Mouse (Mus musculus) testis, adult 2 months (tissue): ENCODE data around the gene Ahnak. TPM values are rescaled to one million over a fixed set of nuclear protein-coding genes. Genes with fewer than 3 reads are reported as not detected.
A peak's percentile ranks its signal among the peaks of the same experiment; 100 is the strongest.

Source experiments
- H3K27ac ChIP-seq: fragments of 200-500 bp; 2 replicates; pipeline ENCODE4 v1.5.1; 2012; ENCODE audit warnings: low read depth, low read length; ENCODE audit not compliant: control insufficient read depth, insufficient read depth
- H3K27me3 ChIP-seq: fragments of 200-500 bp; 2 replicates; pipeline ENCODE4 v1.6.1; 2012; ENCODE audit warnings: mild to moderate bottlenecking, low read length, moderate library complexity; ENCODE audit not compliant: control insufficient read depth, insufficient read depth
- H3K36me3 ChIP-seq: fragments of 200-500 bp; 2 replicates; pipeline ENCODE4 v1.6.1; 2012; ENCODE audit warnings: mild to moderate bottlenecking, low read length; ENCODE audit not compliant: control insufficient read depth, insufficient read depth
- H3K4me1 ChIP-seq: fragments of 200-500 bp; 2 replicates; pipeline ENCODE4 v1.6.1; 2012; ENCODE audit warnings: low read length; ENCODE audit not compliant: control insufficient read depth, insufficient read depth
- H3K4me3 ChIP-seq: fragments of 200-500 bp; 2 replicates; pipeline ENCODE4 v1.5.1; 2012; ENCODE audit warnings: low read depth, mild to moderate bottlenecking, low read length, moderate library complexity, mixed read lengths; ENCODE audit not compliant: control insufficient read depth
- CTCF ChIP-seq: fragments of 200-500 bp; IDR thresholded peaks from 2 replicates; pipeline ENCODE4 v1.5.1; 2012; ENCODE audit warnings: low read depth, mild to moderate bottlenecking, inconsistent platforms, low read length, moderate library complexity; ENCODE audit not compliant: control insufficient read depth, insufficient read depth, insufficient replicate concordance
- POLR2A ChIP-seq: fragments of 200-500 bp; IDR thresholded peaks from 2 replicates; pipeline ENCODE4 v1.6.1; 2012; ENCODE audit warnings: low read depth, mild to moderate bottlenecking, inconsistent platforms, low read length, moderate library complexity; ENCODE audit not compliant: control insufficient read depth
- polyA plus RNA-seq: library from polyadenylated mRNA; depleted of rRNA; stranded (reverse); fragments of >200 nt; gene quantifications from 2 replicates; pipeline ENCODE4 v1.2.3, GENCODE M21; 2012; rRNA removed

Ahnak gene
- 1.6 and 2.3 TPM in 2 replicates for polyA plus RNA-seq

DNA sequence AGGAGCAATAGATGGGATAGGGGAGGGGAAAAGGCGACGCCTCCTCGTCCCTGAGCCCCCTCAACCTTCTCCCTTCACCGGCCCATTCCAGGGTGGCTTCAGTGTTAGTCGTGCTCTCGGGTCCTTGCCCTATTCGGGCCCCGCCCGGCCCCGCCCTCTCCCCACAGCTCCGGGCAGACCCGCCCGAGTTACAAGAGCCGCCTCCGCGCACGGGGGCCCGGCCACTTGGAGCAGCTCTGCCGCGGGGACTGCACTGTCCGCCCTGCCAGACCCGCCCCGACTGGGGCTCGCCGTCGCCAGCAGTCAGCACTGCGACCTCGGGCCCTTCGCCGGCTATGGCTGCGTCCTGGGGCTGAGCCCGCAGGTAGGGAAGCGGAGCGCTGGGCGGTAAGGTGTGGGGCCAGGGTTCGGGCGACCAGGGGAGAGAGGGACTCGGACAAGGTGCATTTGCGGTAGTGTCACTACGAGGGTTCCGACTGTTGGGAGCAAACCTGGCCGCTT, at the start of gene Ahnak:
TSS of gene Ahnak (plus strand) at position 219 of the 501 bp plus-strand sequence.
- Histone ChIP-seq H3K4me1 (peaks cover 18% of the 10 kb centered on the region), H3K27me3 (peaks cover 2% of the 10 kb centered on the region; the same call in 1 of the 2 replicates), H3K27ac (peak within 1 kb of the TSS; percentile 86), H3K36me3 (no peaks in the 10 kb centered on the region), H3K4me3 (peak within 1 kb of the TSS; percentile 90)
- TF ChIP-seq CTCF (no peak), POLR2A (0 out of 2 replicates have a peak, but pooled peaks have one; percentile 52)

DNA sequence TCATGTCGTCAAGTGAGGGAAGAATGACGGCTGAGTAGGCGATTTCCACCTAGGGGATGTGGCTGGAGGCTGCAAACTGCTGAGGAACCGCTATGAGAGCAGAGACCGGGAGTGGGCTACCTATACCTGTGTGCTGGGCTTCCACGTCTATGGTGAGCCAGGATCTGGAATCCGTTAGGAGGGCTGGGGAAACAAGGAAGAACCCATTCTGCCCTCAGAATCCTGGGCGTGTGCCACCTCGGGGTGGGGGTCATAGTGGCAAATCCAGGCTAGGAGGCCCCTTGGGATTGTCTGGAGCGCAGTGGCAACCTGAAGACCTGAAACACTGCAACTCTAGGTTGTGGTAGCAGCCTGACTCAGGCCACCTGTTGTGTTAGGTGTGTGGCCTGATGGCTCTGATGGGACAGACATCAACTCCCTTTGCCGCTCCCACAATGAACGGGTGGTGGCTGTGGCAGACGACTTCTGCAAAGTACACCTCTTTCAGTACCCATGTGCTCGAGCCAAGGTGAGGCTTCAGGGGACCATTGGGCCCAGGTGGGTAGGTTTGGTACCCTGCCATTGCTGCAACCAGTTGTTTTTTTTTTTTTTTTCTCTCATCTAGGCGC, 48.5 kb upstream of the Ahnak start:
- Histone ChIP-seq H3K4me1 (peaks cover 15% of the 10 kb centered on the region), H3K27me3 (no peaks in the 10 kb centered on the region), H3K36me3 (no peaks in the 10 kb centered on the region; the same call in 1 of the 2 replicates), H3K27ac (no peak overlapping the region), H3K4me3 (no peak overlapping the region)
- no peak for TF ChIP-seq POLR2A

GRCm38 (mm10) chr19:8941136-8941514, 48.0 kb upstream of the Ahnak start:
- no peaks in the 10 kb centered on the region for H3K27me3 ChIP-seq
- TF ChIP-seq CTCF, result no peak
- no peak for TF ChIP-seq POLR2A
- H3K27ac ChIP-seq, result peak overlapping the region; percentile 74
- H3K4me3 ChIP-seq, result peak overlapping the region; percentile 98
- H3K4me1 ChIP-seq, result peaks cover 15% of the 10 kb centered on the region
- no peaks in the 10 kb centered on the region; the same call in 1 of the 2 replicates for H3K36me3 ChIP-seq

DNA sequence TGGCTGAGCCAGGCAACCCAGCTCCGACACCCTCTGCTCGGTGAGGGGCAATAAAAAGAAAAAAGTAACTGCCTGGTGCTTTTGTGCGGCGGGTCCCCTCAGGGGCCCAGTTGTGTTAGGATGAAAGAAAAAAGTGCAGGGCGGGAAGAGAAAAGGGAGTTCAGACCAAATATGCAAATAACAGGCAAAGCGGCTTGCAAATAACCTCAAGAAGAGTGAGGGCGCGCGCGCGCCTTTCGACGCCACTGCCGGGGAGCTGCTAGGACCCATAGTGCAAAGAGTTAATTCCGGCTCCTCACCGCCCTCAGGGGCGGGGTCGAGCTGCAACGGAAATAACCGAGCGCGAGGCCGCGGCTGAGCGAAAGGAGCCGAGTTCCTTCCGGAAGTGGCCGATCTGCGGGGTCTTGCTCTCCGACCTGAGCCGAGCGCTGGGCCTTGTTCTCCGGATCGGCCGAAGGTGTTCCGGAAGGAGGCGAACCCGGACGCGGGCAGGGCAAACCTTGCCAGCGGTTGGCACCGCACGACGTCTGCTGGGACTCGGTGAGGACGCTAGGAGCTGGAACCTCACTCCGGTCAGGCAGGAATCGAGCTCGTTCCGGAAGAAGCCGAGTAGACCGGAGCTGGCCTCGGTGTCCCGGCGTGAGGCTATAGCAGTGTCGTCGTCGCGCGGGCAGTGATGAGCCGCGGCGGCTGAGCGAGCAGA, 47.4 kb upstream of the Ahnak start, which contains the start of gene Mta2:
TSS of gene Mta2 (plus strand) at position 361 of the 703 bp plus-strand sequence.
- TF ChIP-seq POLR2A (peak; percentile 72), CTCF (no peak)
- peak within 1 kb of the TSS; percentile 99 for H3K27ac ChIP-seq
- H3K27me3 ChIP-seq, result no peaks in the 10 kb centered on the region
- H3K36me3 ChIP-seq, result peaks cover 4% of the 10 kb centered on the region
- peak within 1 kb of the TSS; percentile 98 for H3K4me3 ChIP-seq
- H3K4me1 ChIP-seq, result peaks cover 15% of the 10 kb centered on the region

DNA sequence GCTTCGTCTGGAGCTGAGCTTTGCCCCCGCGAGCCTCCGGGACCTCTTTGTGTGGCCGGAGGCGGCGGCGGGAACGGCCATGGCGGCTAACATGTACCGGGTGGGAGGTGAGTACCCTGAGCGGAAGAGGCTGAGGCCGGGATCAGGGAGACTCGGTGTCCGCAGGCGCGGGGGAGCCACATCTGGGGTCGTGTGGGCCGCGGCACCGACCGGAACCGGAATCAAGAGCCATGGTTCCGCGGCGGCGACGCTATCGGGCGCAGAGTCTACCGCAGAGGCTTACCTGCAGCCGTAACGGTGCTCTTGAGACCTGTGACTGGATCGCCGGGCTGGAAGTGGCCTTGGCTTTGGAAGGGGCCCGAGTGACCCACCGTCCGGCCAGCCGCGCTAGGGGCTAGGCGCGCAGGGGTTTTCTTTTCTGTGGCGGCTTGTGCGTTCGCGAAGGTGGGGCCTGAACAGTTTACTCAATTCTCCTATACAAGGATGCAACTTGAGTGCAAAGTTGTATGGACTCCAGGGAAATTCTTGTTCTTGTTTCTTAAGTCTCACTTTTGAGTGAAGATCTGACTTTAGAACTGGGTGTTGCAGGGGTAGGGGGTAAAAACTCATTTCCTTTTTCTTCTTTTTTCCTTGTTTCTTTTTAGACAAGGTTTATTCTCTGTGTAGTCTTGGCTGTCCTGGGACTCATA, 46.7 kb upstream of the Ahnak start:
- H3K36me3 ChIP-seq, result peaks cover 7% of the 10 kb centered on the region
- H3K4me1 ChIP-seq, result peaks cover 15% of the 10 kb centered on the region
- no peak for TF ChIP-seq CTCF
- H3K27me3 ChIP-seq, result no peaks in the 10 kb centered on the region
- H3K27ac ChIP-seq, result peak overlapping the region; percentile 99
- peak overlapping the region; percentile 98 for H3K4me3 ChIP-seq

DNA sequence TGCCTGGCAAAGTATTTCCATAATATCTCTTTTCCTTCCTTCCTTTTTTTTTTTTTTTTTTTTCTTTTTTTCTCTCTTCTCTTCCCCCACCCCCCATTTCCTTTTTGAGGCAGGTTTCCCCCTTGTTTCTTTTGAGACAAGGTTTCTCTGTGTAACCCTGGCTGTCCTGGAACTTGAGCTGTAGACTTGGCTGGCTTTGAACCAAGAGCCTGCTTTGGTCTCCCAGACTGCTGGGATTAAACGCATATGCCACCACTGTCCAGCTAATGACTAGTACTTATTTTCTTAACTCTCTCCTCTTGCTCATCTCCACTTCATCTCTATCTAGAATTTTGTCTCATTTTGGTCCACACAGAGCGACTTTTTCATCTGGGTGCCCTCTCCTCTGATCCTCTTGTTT, 46.0 kb upstream of the Ahnak start:
- no peaks in the 10 kb centered on the region for H3K27me3 ChIP-seq
- no peak overlapping the region for H3K27ac ChIP-seq
- peaks cover 15% of the 10 kb centered on the region for H3K4me1 ChIP-seq
- no peak for TF ChIP-seq POLR2A
- no peak for TF ChIP-seq CTCF
- H3K36me3 ChIP-seq, result peaks cover 9% of the 10 kb centered on the region
- peak overlapping the region; percentile 98 for H3K4me3 ChIP-seq

- Histone ChIP-seq H3K27me3 (no peaks in the 10 kb centered on the region), H3K27ac (no peak overlapping the region), H3K4me3 (no peak overlapping the region), H3K36me3 (peaks cover 11% of the 10 kb centered on the region), H3K4me1 (peaks cover 15% of the 10 kb centered on the region)
- TF ChIP-seq POLR2A (no peak), CTCF (no peak)
Measured at GRCm38 (mm10) chr19:8944062-8944461, 45.0 kb upstream of the Ahnak start.
